Mouse (Mus musculus): ENCODE measurements at regions not wholly inside any gene's neighbourhood (a gene's known extent, or its start where the extent isn't known, plus 50 kb on each side); places are given as distances from the start of the nearest gene placed in this dataset.
A peak's percentile ranks its signal among the peaks of the same experiment; 100 is the strongest.

GRCm38 (mm10) chr6:18674584-18675250, 160.1 kb upstream of the Cttnbp2 start:
- DNase-seq (ENCODE audit: low read depth, low spot score) = no peak

- no peak for DNase-seq (ENCODE audit: low read depth, low spot score)
These were observed 162.5 kb upstream of the Cttnbp2 start for GRCm38 (mm10) chr6:18677131-18677530.

GRCm38 (mm10) chr6:18680712-18681111, 166.1 kb upstream of the Cttnbp2 start:
- no peak for DNase-seq (ENCODE audit: low read depth, low spot score)

- DNase-seq (ENCODE audit: low read depth, low spot score) = no peak
These were observed 166.3 kb upstream of the Lsm8 start for GRCm38 (mm10) chr6:18682043-18682442.

GRCm38 (mm10) chr6:18688652-18689348, 159.6 kb upstream of the Lsm8 start:
- DNase-seq (ENCODE audit: low read depth, low spot score) = peak; percentile 1

- no peak for DNase-seq (ENCODE audit: low read depth, low spot score)
These were observed 150.8 kb upstream of the Lsm8 start for GRCm38 (mm10) chr6:18697536-18697935.

- no peak for DNase-seq (ENCODE audit: low read depth, low spot score)
These were observed 149.2 kb upstream of the Lsm8 start for GRCm38 (mm10) chr6:18698989-18699728.

GRCm38 (mm10) chr6:18699729-18700386, 148.5 kb upstream of the Lsm8 start:
- DNase-seq (ENCODE audit: low read depth, low spot score) = no peak

- DNase-seq (ENCODE audit: low read depth, low spot score) = no peak
These were observed 137.6 kb upstream of the Lsm8 start for GRCm38 (mm10) chr6:18710763-18711162.

GRCm38 (mm10) chr6:18748859-18749258, 99.5 kb upstream of the Lsm8 start:
- DNase-seq (ENCODE audit: low read depth, low spot score) = no peak

GRCm38 (mm10) chr6:18764536-18764935, 83.8 kb upstream of the Lsm8 start:
- no peak for DNase-seq (ENCODE audit: low read depth, low spot score)

- DNase-seq (ENCODE audit: low read depth, low spot score) = no peak
These were observed 53.0 kb upstream of the Lsm8 start for GRCm38 (mm10) chr6:18795390-18795789.

- DNase-seq (ENCODE audit: low read depth, low spot score) = no peak
These were observed 52.5 kb upstream of the Lsm8 start for GRCm38 (mm10) chr6:18795847-18796246.

- no peak for DNase-seq (ENCODE audit: low read depth, low spot score)
These were observed 51.8 kb upstream of the Lsm8 start for GRCm38 (mm10) chr6:18796540-18796939.

All from ZHBTc4 (cell line).